Mouse (Mus musculus) adrenal gland, postnatal 10 days (tissue): ENCODE results near the gene Polr3gl. TPM values are rescaled to one million over a fixed set of nuclear protein-coding genes. Genes with fewer than 3 reads are reported as not detected.

Source experiments
- DNase-seq: peaks from one replicate; pipeline ENCODE4 v3.0.0; 2021; ENCODE audit warnings: mixed read lengths
- total RNA-seq, 2 experiments: library from RNA; stranded (reverse); gene quantifications; 2 replicates each; pipeline ENCODE4 v1.2.3; 2021

Gene Polr3gl
- total RNA-seq, 2 experiments from 2014 or later: 29.3 to 34.3 TPM

DNA sequence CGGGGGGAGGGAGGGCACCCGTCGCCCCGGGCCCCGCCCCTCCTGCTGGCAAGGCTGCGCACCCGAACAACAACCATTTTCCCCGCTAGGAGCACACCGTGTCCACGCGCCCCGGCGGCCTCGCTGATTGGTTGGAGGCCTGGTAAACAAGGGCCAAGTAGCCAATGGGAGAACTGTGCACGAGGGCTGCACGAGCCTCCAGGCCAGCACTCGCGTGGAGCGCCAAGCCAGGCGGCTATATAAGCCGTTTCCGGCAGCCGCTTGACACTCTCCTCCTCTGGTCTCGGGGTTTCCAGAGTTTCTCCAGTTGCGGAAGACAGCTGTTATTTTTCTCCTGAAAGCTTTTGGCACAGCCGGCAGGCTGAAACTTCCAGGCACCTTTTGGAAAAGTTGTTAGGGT, 36.3 kb downstream of the Polr3gl start, which contains the start of gene Txnip:
Gene Txnip, plus strand, starts transcription at position 264 of the 400 bp plus-strand sequence.
- peak; percentile 100 for DNase-seq

GRCm38 (mm10) chr3:96556651-96557635, 37.0 kb downstream of the Polr3gl start:
- DNase-seq: peak; percentile 22

GRCm38 (mm10) chr3:96555999-96556614, 37.9 kb downstream of the Polr3gl start:
- DNase-seq: no peak

DNA sequence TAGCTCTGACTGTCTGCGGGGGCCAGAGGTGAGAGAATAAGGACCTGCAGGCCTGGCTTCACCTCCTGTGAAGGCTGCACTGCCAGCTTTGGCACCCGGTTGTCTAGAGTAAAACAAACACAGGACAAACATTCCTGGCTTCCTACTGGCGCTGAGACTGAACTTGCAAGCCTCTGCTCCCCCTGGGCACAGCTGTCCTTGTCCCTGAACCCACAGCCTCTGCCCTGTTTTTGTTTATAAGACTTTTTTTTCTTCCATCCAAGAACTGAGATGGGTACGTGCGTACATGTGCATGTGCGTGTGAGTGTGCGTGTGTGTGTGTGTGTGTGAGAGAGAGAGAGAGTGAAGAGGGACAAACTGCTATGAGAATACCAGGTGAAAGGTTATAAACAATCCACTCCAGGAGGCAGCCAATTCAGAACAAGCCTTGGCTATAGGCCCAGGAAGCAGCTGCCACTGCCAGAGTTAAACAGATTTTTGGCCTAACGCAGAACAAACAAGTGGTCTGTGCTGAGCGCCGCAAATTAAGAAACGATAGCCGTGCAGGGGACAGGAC, 38.9 kb downstream of the Polr3gl start:
- peak; percentile 84 for DNase-seq

DNA sequence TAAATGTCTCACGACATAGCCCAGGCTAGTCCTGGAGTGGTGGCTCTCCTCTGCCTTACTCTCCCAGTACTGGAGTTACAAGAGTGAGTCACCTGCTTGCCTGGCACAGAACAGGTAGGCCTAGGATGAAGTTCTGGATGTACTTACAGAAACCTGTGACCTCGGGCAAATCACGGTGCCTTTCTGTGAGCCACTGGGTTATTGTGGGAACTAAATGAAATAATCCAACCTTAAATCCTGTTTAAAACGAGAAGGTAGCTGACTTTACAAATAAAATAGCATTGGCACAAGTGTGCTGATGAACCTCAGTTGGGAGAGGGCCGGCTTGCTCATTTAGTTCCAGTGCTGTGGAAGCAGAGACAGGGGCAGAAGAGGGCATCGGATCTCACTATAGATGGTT, 39.7 kb downstream of the Polr3gl start:
- DNase-seq: no peak

- DNase-seq: no peak
Measured at GRCm38 (mm10) chr3:96553601-96554000, 40.4 kb downstream of the Polr3gl start.

- no peak for DNase-seq
Measured at GRCm38 (mm10) chr3:96551890-96552289, 42.1 kb downstream of the Polr3gl start.

- DNase-seq: peak; percentile 72
Measured at GRCm38 (mm10) chr3:96551203-96551602, 42.8 kb downstream of the Polr3gl start.

DNA sequence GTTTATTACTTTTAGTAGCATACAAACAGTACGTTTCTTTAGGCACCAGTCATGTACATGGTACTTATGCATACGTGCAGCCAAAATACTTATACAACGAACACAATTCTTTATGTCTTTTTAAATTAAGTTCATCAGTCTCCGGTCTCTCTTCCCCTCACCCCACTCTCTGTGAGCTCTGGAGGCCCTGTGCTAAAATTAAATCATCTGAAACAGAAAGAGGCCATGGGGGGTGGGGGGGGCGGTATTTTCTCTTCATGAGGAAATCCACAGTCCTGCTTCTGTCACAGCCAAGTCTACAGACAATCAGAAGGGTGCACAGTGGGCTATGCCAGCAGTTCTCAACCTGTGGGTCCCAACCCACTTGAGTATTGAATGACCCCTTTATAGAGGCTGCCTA, 44.6 kb downstream of the Polr3gl start:
- no peak for DNase-seq

DNA sequence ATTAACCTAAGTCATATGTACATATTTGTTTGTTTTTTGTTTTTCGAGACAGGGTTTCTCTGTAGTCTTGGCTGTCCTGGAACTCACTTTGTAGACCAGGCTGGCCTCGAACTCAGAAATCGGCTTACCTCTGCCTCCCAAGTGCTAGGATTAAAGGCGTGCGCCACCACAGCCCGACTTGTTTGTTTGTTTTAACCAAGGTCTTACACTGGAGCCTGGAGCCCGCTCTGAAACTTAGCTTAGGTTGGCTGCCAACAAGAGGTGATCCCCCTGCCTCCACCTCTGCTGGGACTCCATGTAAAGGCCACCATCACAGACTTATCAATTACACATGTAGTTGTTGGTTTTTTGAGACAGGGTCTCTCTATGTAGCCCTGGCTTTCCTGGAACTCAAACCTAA, 45.2 kb downstream of the Polr3gl start:
- no peak for DNase-seq

GRCm38 (mm10) chr3:96547389-96547960, 46.5 kb downstream of the Polr3gl start:
- DNase-seq: peak; percentile 89

DNA sequence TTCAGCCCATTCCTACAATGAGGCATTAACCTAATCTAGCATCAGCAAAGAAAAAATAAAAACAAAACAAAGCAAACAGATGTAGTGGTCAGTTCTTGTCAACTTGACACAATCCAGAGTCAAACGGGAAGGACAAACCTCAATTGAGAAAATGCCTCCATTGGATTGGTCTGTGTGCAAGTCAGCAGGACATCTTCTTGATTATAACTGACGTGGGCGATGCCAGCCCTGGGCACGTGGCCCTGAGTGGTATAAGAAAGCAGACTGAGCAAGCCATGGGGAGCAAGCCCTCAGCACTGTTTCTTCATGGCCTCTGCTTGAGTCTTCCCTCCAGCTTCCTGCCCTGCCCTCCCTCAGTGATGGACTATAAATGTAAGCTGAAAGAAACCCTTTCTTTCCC, 47.1 kb downstream of the Polr3gl start:
- DNase-seq: no peak

DNA sequence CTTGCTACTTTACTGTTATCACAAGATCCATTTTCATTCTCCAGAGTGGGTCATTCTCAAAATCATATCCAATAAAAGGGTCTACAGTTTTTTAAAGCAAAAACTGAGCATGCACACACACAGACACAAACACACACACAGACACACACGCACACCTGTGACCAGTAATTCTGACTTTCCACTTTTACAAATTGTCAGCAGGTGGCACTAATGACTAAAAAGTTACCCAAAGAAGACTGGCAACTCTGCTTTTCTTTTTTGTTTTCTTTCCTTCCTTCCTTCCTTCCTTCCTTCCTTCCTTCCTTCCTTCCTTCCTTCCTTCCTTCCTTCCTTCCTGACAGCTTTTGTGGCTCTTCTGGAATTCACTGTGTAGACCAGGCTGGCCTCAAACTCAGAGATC, 48.4 kb downstream of the Polr3gl start:
- DNase-seq: no peak

DNA sequence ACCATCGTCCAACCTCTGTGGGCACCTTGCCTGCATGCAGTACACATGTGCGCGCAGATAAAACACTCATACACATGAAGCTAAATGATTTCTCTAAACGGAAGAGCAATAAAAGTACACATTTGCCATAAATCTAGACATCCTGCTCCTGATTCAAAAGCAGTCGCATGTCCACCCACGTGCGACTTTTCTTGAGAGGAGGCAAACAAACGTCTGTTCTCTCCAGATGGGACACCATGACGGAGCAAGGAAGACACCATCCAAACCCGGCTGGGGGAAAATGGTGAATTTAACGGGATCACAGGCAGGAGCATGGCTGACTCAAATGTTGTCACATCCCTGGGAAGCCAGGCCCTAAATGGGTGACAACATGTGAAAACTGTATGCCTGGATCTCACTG, 50.6 kb downstream of the Polr3gl start:
- no peak for DNase-seq

- DNase-seq: no peak
Measured at GRCm38 (mm10) chr3:96542554-96542953, 51.4 kb downstream of the Polr3gl start.

DNA sequence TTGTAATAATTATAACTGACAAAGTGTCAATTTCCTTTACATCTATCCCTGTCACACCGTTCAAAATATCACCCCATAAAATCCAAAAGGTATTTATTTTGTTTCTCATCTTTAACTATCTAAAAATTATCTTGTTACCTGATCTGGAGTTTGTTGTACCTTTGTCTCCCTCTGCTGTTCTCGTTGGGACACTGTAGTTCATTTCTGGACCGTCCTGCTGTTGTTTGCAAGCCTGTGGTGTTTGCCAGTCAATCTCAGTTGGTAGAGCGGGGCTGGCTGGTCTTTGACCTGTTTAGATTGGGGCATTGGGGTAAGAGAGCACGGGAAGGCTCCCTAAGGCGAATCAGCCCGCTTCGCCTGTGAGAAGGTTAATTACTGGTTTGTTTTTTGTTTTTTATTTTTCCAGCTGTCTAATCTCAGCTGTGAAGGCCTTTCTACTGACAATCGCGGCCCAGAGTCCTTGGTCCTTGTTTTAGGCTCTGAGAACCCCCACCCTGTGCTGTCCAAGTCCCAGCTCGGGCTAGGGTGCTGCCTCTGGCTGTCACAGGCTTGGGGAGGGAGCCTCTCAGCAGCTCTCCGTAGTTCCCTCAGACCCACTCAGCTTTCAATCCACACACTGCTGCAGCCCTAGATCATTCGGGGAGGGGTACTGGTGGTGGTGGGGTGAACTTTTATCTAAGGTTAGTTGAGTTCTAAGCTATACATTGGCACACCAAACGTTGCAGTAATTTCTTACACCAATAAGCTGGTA, 52.5 kb downstream of the Polr3gl start:
- peak; percentile 41 for DNase-seq

DNA sequence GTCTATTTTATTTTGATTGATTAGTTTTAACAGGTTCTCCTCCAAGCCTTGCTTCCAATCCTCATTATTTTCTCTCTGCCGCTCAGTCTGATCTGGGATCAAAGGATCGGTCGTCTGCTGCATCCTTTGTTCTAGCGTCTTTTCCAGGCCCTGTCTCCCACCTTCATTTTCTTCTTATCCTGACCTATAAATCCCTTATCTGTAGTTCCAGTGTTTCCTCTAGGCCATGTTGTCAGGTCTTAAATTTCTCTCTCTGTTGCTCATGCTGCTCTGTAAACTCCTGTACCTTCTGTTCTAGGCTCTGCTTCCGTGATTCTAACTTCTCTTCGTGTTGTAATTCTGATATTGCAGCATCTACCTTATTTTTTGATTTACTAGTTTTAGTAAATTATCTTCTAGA, 53.2 kb downstream of the Polr3gl start:
- DNase-seq: no peak

- DNase-seq: no peak
Measured at GRCm38 (mm10) chr3:96539316-96539715, 54.7 kb downstream of the Polr3gl start.

DNA sequence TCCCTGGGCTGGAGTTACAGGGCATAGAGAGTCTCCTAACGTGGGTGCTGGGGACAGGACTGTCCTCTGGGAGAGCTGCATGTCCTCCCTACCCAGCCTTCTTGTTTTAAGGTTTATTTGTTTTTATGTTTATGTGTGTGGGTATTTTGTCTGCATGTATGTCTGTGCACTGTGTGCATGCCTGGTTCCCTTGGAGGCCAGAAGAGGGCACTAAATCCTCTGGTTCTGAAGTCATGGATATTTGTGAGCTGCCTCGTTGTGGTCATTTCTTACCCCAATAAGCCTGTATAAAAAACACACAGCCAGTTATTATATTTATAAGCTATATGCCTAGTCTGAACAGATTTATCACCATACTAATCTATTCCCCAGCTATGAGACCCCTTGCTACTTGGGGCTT, 59.7 kb downstream of the Polr3gl start:
- DNase-seq: no peak

GRCm38 (mm10) chr3:96532050-96532449, 61.9 kb downstream of the Polr3gl start:
- no peak for DNase-seq

DNA sequence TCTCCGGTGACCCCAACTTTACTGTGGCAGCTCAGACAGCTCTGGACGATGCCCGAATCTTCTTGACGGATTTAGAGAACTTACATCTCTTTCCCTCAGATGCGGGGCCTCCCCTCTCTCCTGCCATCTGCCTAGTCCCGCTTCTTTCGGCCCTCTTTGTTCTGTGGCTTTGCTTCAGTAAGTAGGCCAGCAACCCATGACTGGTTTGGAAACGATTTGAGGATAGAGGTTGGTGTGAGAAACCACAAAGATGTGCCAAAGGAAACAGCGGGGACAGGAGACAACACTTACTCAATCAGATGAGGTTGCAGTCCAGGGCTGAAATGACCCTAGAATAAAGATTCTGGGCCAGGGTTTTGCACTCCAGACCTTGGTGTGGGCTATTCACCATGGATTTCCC, 65.5 kb downstream of the Polr3gl start:
- DNase-seq: no peak
